Mouse (Mus musculus) gastrocnemius, postnatal 14 days (tissue): Measurements from ENCODE around the gene Mdga1. TPM values are rescaled to one million over a fixed set of nuclear protein-coding genes. Genes with fewer than 3 reads are reported as not detected.

Experiments used
- DNase-seq: peaks from one replicate; pipeline ENCODE4 v3.0.0; 2021; ENCODE audit warnings: mixed read lengths
- intact Hi-C: fragments of 180-260 bp; cut with DNase I; formaldehyde crosslinking; loops from one replicate; pipeline ENCODE4 v1.15.1; 2025; ENCODE audit warnings: low total_unique reads
- total RNA-seq, 2 experiments: library from RNA; stranded (reverse); gene quantifications; 2 replicates each; pipeline ENCODE4 v1.2.3; 2021

Mdga1 gene
- total RNA-seq, 2 experiments from 2014 or later = 50.6 to 51.2 TPM

- DNase-seq = no peak
- intact Hi-C loops = no loop called here
Measured at GRCm38 (mm10) chr17:29824512-29825120, 145.3 kb downstream of the Mdga1 start.

- DNase-seq = no peak
- intact Hi-C loops = no loop called here
Measured at GRCm38 (mm10) chr17:29824208-29824509, 145.7 kb downstream of the Mdga1 start.

DNA sequence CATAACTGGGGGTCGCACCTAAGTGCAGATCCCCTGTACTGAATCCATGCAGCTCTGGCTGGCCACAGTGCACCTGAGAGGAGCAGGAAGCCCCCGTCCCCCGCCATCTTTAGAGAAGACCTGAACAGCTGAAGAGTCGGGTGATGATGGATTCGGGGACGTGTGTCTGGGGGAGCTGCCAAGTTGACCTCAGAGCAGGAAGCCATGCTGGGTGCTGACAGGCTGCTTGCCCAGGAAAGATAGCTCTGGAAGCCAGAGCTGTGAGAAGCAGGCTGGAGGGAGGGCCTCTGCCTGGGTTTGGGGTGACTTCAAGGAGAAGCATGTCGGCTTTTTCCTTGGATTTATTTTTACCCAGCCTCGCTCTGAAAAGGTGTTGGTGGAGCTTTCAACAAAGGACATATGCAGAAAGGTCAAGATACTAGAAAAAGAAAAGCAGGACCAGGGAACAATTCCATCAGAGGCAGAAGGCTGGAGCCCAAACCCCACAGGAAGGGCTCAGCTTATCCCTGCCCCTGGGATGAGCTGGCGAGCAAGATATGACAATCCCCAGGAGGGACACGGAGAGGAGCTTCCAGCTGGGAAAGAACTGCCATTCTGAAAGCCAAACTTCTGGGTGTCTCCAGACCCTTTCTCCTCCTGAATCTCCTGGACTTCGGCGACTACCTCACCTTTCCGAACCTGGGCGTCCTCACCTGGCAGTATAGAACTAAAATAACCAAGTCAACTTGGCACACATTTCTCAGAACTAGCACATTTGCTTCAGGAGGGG, 146.3 kb downstream of the Mdga1 start:
- intact Hi-C loops = no loop called here

DNA sequence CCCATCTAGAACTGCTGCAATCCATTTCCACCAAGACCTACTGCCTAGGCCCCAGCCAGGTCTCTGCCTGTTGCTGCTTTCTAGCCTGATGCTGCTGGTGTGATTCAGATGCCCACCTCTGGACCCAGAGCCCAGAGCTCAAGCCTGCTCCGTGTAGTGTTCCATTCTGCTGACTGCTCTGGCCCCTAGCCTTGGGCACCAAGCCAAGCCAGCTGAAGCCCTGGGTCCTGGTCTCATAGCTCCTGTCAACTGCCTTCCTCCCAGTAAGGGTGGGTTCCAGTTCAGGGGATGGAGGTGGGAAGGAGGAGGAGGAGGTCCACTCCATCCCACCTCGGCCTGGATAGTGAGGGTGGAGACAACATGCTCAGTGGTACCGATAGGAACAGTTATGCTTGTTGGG, 150.3 kb downstream of the Mdga1 start:
- intact Hi-C loops = no loop called here
- no peak for DNase-seq

More for the DNA sequence above, 146.3 kb downstream of the Mdga1 start:
- no peak for DNase-seq

DNA sequence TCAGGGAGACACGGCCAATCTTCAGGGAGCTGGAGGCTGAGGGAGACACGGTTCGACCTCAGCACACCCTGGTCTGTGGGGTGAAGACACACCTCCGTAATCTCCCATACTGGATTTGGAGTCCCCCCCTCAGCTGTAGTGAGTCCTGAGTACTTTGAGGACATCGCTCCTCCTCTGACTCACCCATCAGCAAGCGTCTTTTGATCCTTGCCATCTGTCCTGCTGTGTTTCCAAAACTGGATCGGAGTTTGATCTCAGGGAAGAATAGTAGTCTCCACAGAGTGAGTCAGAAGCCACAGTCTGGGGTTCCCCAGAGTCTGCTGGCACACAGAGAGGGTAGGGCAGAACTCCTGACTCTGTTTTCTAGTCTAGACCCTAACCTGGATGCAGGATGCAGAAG, 150.9 kb downstream of the Mdga1 start:
- DNase-seq = no peak
- intact Hi-C loops = no loop called here

DNA sequence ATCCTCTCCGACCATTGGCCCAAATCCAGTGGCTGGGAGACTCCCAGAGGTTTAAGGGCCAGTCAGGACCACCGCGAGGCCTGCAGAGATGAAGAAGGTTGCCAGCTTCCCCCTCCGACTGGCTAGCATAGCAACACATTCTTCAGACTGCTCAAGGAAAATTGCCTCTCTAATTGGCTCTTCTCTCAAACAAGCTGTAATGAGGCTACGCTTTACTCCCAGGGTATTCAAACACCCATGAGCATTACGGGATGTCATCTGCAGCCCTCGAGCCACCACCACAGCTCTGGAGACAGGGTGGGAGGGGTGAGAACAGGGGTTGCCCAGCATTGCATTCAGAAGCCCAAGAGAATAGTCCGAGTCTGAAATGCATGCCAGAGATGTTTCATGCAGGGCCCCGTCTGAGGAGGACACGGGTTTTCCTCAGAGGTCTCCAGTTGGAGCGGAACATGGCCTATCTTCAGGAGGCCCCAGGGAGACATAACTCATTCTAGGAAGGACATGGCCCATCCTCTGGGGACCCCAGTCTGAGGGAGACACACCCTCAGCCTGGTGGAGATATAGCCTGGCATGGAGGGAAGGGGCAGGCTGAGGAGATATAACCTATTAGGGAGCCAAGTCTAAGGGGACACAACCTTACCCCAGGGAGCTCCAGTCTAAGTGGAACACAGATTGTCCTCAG, 151.5 kb downstream of the Mdga1 start:
- DNase-seq = no peak
- intact Hi-C loops = no loop called here

- no peak for DNase-seq
- intact Hi-C loops = no loop called here
Measured at GRCm38 (mm10) chr17:29814758-29815157, 155.1 kb downstream of the Mdga1 start.

- no peak for DNase-seq
- intact Hi-C loops = no loop called here
Measured at GRCm38 (mm10) chr17:29813328-29813727, 156.6 kb downstream of the Mdga1 start.

DNA sequence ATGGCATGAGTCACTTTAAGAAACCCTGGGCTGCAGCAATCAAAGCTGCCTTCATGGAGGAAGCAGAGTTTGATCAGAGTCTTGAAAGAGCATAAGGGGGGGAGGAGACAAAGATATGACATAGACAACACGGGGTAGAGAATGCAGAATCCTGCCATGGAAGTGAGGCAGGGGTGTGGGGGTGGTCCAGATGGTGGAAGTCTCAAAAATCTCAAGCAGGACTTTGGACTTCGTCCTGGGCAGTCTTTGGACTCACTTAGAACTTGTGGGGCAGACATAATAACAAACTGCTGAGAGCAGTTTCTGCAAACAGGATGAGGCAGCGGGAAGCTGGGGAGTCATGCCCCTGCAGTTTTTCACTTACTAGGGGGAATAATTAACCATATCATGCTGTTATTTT, 166.3 kb downstream of the Mdga1 start:
- DNase-seq = no peak
- intact Hi-C loops = no loop called here

DNA sequence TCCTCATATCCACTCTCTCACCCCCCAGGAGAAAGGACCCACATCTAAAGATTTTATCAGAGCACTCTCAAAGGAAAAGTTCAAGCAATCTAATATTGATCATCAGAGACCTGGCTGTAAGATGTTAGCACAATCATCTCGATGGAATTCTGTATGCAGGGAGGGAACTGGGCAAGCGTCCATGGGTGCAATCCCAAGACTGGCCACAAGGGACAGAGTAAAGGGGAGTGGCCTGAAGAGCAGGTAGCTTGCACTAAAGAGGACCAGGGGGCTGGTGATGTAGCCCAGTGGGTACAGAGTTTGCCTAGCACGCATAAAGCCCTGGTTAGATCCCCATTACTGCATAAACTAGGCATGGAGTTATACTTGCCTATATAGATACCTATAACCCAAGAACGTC, 168.5 kb downstream of the Mdga1 start:
- intact Hi-C loops = no loop called here

GRCm38 (mm10) chr17:29800096-29800455, 169.8 kb downstream of the Mdga1 start:
- no peak for DNase-seq
- intact Hi-C loops = no loop called here

More for the DNA sequence above, 168.5 kb downstream of the Mdga1 start:
- DNase-seq = peak; percentile 75

- no peak for DNase-seq
- intact Hi-C loops = no loop called here
Measured at GRCm38 (mm10) chr17:29799398-29800095, 170.3 kb downstream of the Mdga1 start.

DNA sequence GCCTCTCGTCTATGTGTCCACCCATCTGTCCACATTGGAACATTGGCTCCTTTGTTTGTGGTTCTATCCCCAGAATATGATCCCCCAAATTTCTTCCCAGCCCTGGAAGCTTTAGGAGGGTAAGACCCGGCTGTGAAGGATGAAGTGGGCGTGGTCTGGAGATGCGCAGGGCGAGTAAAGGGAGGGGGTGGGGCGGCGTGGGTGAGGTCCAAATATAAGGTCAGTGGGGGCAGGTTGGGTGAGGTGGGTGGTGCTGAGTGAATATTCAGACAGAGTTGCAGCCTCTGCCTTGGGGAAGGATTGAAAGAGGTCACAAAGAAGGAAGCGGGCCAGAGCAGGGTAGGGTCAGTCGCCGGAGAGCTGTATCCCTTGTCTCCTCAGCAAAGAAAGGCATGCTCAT, 171.7 kb downstream of the Mdga1 start:
- DNase-seq = no peak
- intact Hi-C loops = no loop called here

DNA sequence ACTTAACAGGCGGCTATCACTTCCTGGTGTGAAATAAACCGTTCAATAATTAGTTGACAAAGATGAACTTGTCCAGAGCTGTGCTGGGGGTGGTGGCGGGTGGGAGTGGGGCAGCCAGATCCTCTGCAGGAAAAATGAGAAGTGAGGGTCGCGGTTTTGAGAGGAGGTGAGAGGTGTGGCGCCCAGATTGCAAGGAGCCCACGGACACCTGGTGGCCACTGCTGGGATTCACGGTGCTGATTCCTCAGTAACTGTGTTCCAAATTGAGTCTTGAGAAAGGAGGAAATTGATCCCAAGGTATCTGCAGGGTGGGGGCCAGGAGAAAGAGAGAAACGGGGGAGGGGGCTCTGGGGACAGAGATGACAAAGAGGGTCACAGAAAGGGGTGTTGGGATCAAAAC, 173.1 kb downstream of the Mdga1 start:
- no peak for DNase-seq
- intact Hi-C loops = loop anchor here (2.0 kb wide), 1 partner anchor 86 kb away; no protein-coding TSS in a partner anchor

DNA sequence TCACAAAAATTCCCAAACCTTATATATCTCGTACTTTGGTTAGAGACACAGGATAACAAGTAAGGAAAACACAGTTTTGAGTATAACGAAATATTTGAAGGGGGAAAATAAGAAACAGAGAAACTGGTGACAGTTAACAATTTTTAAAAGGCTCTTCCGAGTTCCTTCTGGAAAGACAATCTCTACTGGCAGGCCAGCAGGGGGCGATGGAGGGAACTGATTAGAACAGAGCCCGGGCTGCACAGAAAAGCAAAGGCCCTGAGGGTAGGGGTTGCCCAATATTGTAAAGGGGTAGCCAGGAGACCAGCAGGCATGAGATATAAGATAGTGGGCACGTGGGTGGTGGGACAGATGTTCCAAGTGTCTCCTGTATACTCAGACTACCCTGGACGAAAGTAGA, 173.8 kb downstream of the Mdga1 start:
- intact Hi-C loops = loop anchor here (2.0 kb wide), 1 partner anchor 87 kb away; no protein-coding TSS in a partner anchor
- DNase-seq = peak; percentile 83

GRCm38 (mm10) chr17:29795050-29795770, 174.7 kb downstream of the Mdga1 start:
- intact Hi-C loops = no loop called here
- no peak for DNase-seq

GRCm38 (mm10) chr17:29791531-29792050, 178.3 kb downstream of the Mdga1 start:
- DNase-seq = no peak
- intact Hi-C loops = no loop called here

DNA sequence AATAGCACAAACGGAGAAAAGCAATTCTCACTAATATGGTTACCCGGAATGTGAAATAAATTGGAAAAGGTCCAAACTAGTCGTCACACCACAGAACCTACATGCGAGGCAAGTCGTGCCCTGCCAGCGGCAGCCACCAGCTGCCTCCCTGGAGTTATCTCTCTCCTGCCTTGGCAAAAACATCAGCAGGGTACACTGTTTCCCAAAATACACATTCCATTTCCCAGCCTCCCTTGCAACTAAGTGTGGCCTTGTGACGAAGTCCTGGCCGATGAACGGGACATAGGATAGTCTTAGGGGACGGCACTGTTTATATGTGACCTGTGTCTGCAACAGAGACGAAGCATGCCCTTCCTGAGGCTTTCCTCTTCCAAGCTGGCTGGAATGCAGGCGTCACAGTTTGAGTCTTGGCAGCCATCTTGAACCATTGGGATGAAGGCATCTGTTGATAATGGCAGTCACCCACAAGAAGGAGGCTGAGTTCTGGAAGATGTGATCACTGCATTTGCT, 179.6 kb downstream of the Mdga1 start:
- no peak for DNase-seq
- intact Hi-C loops = no loop called here

- intact Hi-C loops = no loop called here
- no peak for DNase-seq
Measured at GRCm38 (mm10) chr17:29789715-29790114, 180.2 kb downstream of the Mdga1 start.
